Mouse (Mus musculus) stomach, postnatal 0 days (tissue): ENCODE results near the gene Gmnn.

Source experiments
- CTCF ChIP-seq: IDR thresholded peaks from 2 replicates; pipeline ENCODE4 v1.5.1; 2016; ENCODE audit warnings: antibody characterized with exemption, low read depth, mild to moderate bottlenecking, moderate library complexity
- EP300 ChIP-seq: optimal IDR thresholded peaks from 2 replicates; pipeline ENCODE3; 2016; ENCODE audit warnings: antibody characterized with exemption

- no peak for TF ChIP-seq CTCF
- no peak for TF ChIP-seq EP300
These were observed 41.5 kb upstream of the Gmnn start for GRCm38 (mm10) chr13:24803196-24803595.
